In the genomic region with DNA sequence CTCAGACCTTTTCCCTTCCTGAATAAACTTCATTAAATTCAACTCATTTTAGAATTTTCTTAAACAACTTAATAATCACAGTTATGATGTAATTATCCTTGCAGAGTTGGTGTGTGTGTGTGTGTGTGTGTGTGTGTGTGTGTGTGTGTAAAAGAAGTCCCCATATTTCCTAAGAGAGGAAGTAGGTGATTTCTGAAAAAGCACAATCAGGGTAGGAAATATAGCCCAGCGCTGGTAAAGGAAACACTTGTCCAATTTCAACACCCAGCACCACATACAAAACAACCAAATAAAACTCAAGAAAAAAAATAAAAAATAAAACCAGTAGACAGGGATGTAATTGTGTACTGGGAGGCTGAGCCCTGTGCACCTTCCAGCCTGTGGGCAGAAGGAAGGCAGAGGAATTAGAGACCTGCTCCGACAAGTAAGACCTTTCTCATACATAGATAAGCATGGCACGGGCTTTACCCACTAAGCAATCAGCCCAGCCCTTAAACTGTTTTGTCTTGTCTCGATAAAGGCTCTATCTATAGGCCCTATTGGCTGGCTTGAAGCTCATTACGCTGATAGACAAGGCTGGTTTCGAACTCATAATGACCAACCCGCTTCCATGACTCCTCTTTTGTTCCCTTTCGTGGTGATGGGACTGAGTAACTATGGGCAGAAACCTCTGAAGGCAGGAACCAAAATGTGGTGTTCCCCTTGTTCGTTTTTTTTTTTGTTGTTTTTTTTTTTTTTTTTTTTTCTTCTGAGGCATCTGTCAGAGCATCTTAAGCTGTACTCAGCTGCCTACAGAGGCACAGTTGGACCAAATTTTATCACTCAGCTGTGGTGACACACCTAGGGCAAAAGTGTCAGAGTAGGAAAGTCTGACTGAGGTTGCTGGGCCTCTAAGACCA, we compare ENCODE assay signal across 28 mouse cellular contexts. TPM values are rescaled to one million over a fixed set of nuclear protein-coding genes. Genes with fewer than 3 reads are reported as not detected.
DNase-seq lines count a peak whose midpoint lies in the region; ATAC-seq and TF ChIP-seq lines count a peak whose summit lies in the region.
"Had no signal": no experiment of that assay in that cellular context is flagged by ENCODE, and none has a peak within 500 bp of the region (broad histone marks: within the 10 kb centered on the region; RNA-seq: fewer than 3 reads in every experiment).

No protein-coding gene starts in this region.

- H3K36me3 ChIP-seq in ES-Bruce4 (ENCODE audit: control insufficient read depth, insufficient read depth, low read length, poor library complexity, severe bottlenecking), result no peaks in the 10 kb centered on the region
- no peaks in the 10 kb centered on the region; the same call in 1 of the 2 replicates for H3K36me3 ChIP-seq in liver, embryonic 13.5 days
- H3K36me3 ChIP-seq: forebrain, embryonic 15.5 days; heart, embryonic 12.5 days; hindbrain, embryonic 10.5 days; limb, embryonic 12.5 days; neural tube, embryonic 15.5 days; stomach, embryonic 15.5 days had no signal

- DNase-seq in liver, embryonic 13.5 days, result no peak
- no peak for DNase-seq in urinary bladder, adult 2 months (ENCODE audit: low spot score)
- DNase-seq in thymus, postnatal 36 days, result no peak
- DNase-seq in yolk sac, embryonic 10.5 days (ENCODE audit: low spot score), result no peak
- DNase-seq: cerebellum, adult 2 months; gastrocnemius, postnatal 14 days; heart, adult 18-20 months; heart, postnatal 10 days; kidney, adult 9 months; kidney, postnatal 14 days; thymus, adult 18-20 months had no signal

- no peak for TF ChIP-seq CTCF in ES-Bruce4 (IDR thresholded peaks at IDR 0.05; ENCODE audit: low read depth, low read length)

- peak overlapping the region; percentile 13 for H3K4me2 ChIP-seq in liver, embryonic 13.5 days
- H3K4me2 ChIP-seq: forebrain, embryonic 15.5 days; heart, embryonic 12.5 days; limb, embryonic 12.5 days; lung, embryonic 14.5 days; neural tube, embryonic 15.5 days; stomach, embryonic 15.5 days had no signal

- H3K4me3 ChIP-seq in ES-Bruce4 (ENCODE audit: low read depth, low read length), result no peak overlapping the region
- H3K4me3 ChIP-seq in liver, embryonic 13.5 days (replicated peaks), result no peak overlapping the region
- H3K4me3 ChIP-seq: forebrain, embryonic 15.5 days; heart, embryonic 12.5 days; hindbrain, embryonic 10.5 days; limb, embryonic 12.5 days; neural tube, embryonic 15.5 days; stomach, embryonic 15.5 days had no signal

- H3K9me3 ChIP-seq in ES-Bruce4 (replicated peaks; ENCODE audit: control insufficient read depth, insufficient read depth, low read length, poor library complexity, severe bottlenecking), result peaks cover 7% of the 10 kb centered on the region; the same call in 1 of the 2 replicates
- peaks cover 9% of the 10 kb centered on the region; the same call in 1 of the 2 replicates for H3K9me3 ChIP-seq in liver, embryonic 13.5 days (replicated peaks)
- H3K9me3 ChIP-seq: forebrain, embryonic 15.5 days; neural tube, embryonic 15.5 days; stomach, embryonic 15.5 days had no signal

- TF ChIP-seq EP300 in ES-Bruce4 (IDR thresholded peaks at IDR 0.05; ENCODE audit: insufficient read depth, low read depth, low read length), result no peak

- 34% methylated on average over 9 of the region's 9 CpGs for WGBS in liver, embryonic 13.5 days (ENCODE audit: insufficient replicate concordance)

- H3K9ac ChIP-seq in ES-Bruce4 (ENCODE audit: low read depth, poor library complexity, severe bottlenecking), result no peak overlapping the region
- H3K9ac ChIP-seq in liver, embryonic 13.5 days, result no peak overlapping the region
- H3K9ac ChIP-seq: forebrain, embryonic 15.5 days; heart, embryonic 12.5 days; limb, embryonic 12.5 days; lung, embryonic 14.5 days; neural tube, embryonic 15.5 days; stomach, embryonic 15.5 days had no signal

- peak overlapping the region; percentile 53; the same call in 1 of the 2 replicates for H3K27ac ChIP-seq in ES-Bruce4 (ENCODE audit: insufficient read depth, low read length)
- peak overlapping the region; percentile 2; the same call in 1 of the 2 replicates for H3K27ac ChIP-seq in liver, embryonic 13.5 days
- H3K27ac ChIP-seq: forebrain, embryonic 15.5 days; hindbrain, embryonic 10.5 days; neural tube, embryonic 15.5 days; stomach, embryonic 15.5 days had no signal

- TF ChIP-seq POLR2A in ES-Bruce4 (IDR thresholded peaks at IDR 0.05; ENCODE audit: insufficient read depth, low read length), result no peak

- peak; percentile 57; the same call in 1 of the 2 replicates for ATAC-seq in erythroid progenitor cell, adult 5-6 weeks (replicated peaks; ENCODE audit: low FRiP score, poor library complexity, severe bottlenecking)
- ATAC-seq in liver, embryonic 13.5 days (ENCODE audit: low read depth), result peak; percentile 84
- ATAC-seq in megakaryocyte-erythroid progenitor cell, adult 5-6 weeks (replicated peaks; ENCODE audit: low FRiP score, low TSS enrichment, poor library complexity, severe bottlenecking), result peak; percentile 73
- ATAC-seq: forebrain, embryonic 15.5 days; hindbrain, embryonic 16.5 days; intestine, embryonic 16.5 days had no signal

- H3K27me3 ChIP-seq in ES-Bruce4 (ENCODE audit: control insufficient read depth, insufficient read depth, low read length, poor library complexity, severe bottlenecking), result no peaks in the 10 kb centered on the region
- no peaks in the 10 kb centered on the region for H3K27me3 ChIP-seq in liver, embryonic 13.5 days
- H3K27me3 ChIP-seq: forebrain, embryonic 15.5 days; heart, embryonic 12.5 days; limb, embryonic 12.5 days; neural tube, embryonic 15.5 days; stomach, embryonic 15.5 days had no signal

- H3K4me1 ChIP-seq in ES-Bruce4 (ENCODE audit: control insufficient read depth, insufficient read depth, low read length), result peaks cover 3% of the 10 kb centered on the region
- peaks cover 44% of the 10 kb centered on the region for H3K4me1 ChIP-seq in liver, embryonic 13.5 days (replicated peaks)
- H3K4me1 ChIP-seq: forebrain, embryonic 15.5 days; heart, embryonic 12.5 days; hindbrain, embryonic 10.5 days had no signal

RNA-seq across cellular contexts. Expression of a gene that starts 17.2 kb away (rescaled TPM):
- 165 and 176 TPM in 2 replicates for polyA plus RNA-seq in ES-Bruce4 (2011; ENCODE audit: insufficient read depth, insufficient read length, low read depth, missing spikeins)
- 40.0 and 59.5 TPM in 2 replicates for total RNA-seq in erythroid progenitor cell, adult 5-6 weeks (2015; ENCODE audit: low replicate concordance)
- total RNA-seq in erythroid progenitor cell, adult 5-6 weeks (2017; ENCODE audit: low replicate concordance), result 79.5 and 91.5 TPM in 2 replicates
- 7.2 and 8.2 TPM in 2 replicates for polyA plus RNA-seq in liver, embryonic 13.5 days (2015; fragmentation: Nextera tagmentation; extraction: Ambion mirVana)
- 73.6 and 92.1 TPM in 2 replicates for total RNA-seq in megakaryocyte-erythroid progenitor cell, adult 5-6 weeks (2014; fragmentation: Nextera tagmentation)
- total RNA-seq in megakaryocyte-erythroid progenitor cell, adult 5-6 weeks (2017), result 76.4 and 93.3 TPM in 2 replicates
- 28.2 and 47.5 TPM in 2 replicates for polyA plus RNA-seq in urinary bladder, adult 2 months (2012; rRNA removed)

RNA-seq across cellular contexts. Expression of a gene that starts 25.8 kb away (rescaled TPM):
- not detected in 2 replicates for polyA plus RNA-seq in ES-Bruce4 (2011; ENCODE audit: insufficient read depth, insufficient read length, low read depth, missing spikeins)
- 0.42 and 1.4 TPM in 2 replicates for total RNA-seq in erythroid progenitor cell, adult 5-6 weeks (2015; ENCODE audit: low replicate concordance)
- 1.8 TPM in 1 of 2 replicates, not detected in the other for total RNA-seq in erythroid progenitor cell, adult 5-6 weeks (2017; ENCODE audit: low replicate concordance)
- polyA plus RNA-seq in liver, embryonic 13.5 days (2015; fragmentation: Nextera tagmentation; extraction: Ambion mirVana), result 0.09 TPM in 1 of 2 replicates, not detected in the other
- 0.54 and 6.2 TPM in 2 replicates for total RNA-seq in megakaryocyte-erythroid progenitor cell, adult 5-6 weeks (2014; fragmentation: Nextera tagmentation)
- total RNA-seq in megakaryocyte-erythroid progenitor cell, adult 5-6 weeks (2017), result 0.08 and 1.8 TPM in 2 replicates
- 0.11 and 0.16 TPM in 2 replicates for polyA plus RNA-seq in urinary bladder, adult 2 months (2012; rRNA removed)
- total RNA-seq: gastrocnemius, postnatal 14 days; layer of hippocampus, adult 18-20 months; layer of hippocampus, postnatal 25 days; left cerebral cortex, postnatal 10 days; midbrain, postnatal 0 days had no signal
- polyA plus RNA-seq: C2C12; forebrain, embryonic 15.5 days; heart, embryonic 12.5 days; hindbrain, embryonic 10.5 days; hindbrain, embryonic 16.5 days; limb, embryonic 12.5 days; lung, embryonic 14.5 days; midbrain, postnatal 0 days; neural tube, embryonic 15.5 days had no signal
